Comparison of ENCODE assay signal across 8 mouse cellular contexts in genomic region chr10:128779011-128779795, GRCm38 (mm10). TPM values are rescaled to one million over a fixed set of nuclear protein-coding genes. Genes with fewer than 3 reads are reported as not detected.
A peak's percentile ranks its signal among the peaks of the same experiment; 100 is the strongest.
DNase-seq lines count a peak whose midpoint lies in the region; ATAC-seq and TF ChIP-seq lines count a peak whose summit lies in the region.

No protein-coding gene starts in this region.

- no peaks in the 10 kb centered on the region for H3K27me3 ChIP-seq in C2C12 (ENCODE audit: control insufficient read depth, insufficient read depth, insufficient read length)
- H3K27me3 ChIP-seq in intestine, embryonic 14.5 days (replicated peaks; ENCODE audit: control insufficient read depth, insufficient read depth, low read length) = no peaks in the 10 kb centered on the region
- no peaks in the 10 kb centered on the region for H3K27me3 ChIP-seq in liver, embryonic 15.5 days
- H3K27me3 ChIP-seq in forebrain, postnatal 0 days (ENCODE audit: insufficient read depth, low read length) = no peaks in the 10 kb centered on the region

- ATAC-seq in intestine, embryonic 14.5 days (replicated peaks; ENCODE audit: low FRiP score, low TSS enrichment, low read depth) = peak; percentile 85
- peak; percentile 77 for ATAC-seq in liver, embryonic 15.5 days (ENCODE audit: insufficient read depth)
- ATAC-seq in forebrain, postnatal 0 days = no peak

- H3K4me1 ChIP-seq in intestine, embryonic 14.5 days (replicated peaks; ENCODE audit: control insufficient read depth, insufficient read depth, low read length) = peaks cover 10% of the 10 kb centered on the region
- H3K4me1 ChIP-seq in liver, embryonic 15.5 days (replicated peaks) = peaks cover 11% of the 10 kb centered on the region; the same call in 1 of the 2 replicates
- H3K4me1 ChIP-seq in forebrain, postnatal 0 days (ENCODE audit: insufficient read depth) = no peaks in the 10 kb centered on the region

- WGBS in intestine, embryonic 14.5 days = 25% methylated on average over 8 of the region's 8 CpGs
- 17% methylated on average over 8 of the region's 8 CpGs for WGBS in liver, embryonic 15.5 days (ENCODE audit: insufficient replicate concordance)
- WGBS in forebrain, postnatal 0 days = 39% methylated on average over 8 of the region's 8 CpGs

- TF ChIP-seq CTCF in C2C12 (IDR thresholded peaks at IDR 0.05; ENCODE audit: control insufficient read depth, insufficient read depth, insufficient read length) = no peak
- TF ChIP-seq CTCF in forebrain, postnatal 0 days (IDR thresholded peaks at IDR 0.05; ENCODE audit: low read depth) = no peak

- H3K79me2 ChIP-seq in C2C12 (ENCODE audit: control insufficient read depth, insufficient read depth) = no peaks in the 10 kb centered on the region

- H3K36me3 ChIP-seq in C2C12 (ENCODE audit: control insufficient read depth, insufficient read depth) = no peaks in the 10 kb centered on the region
- no peaks in the 10 kb centered on the region for H3K36me3 ChIP-seq in intestine, embryonic 14.5 days (ENCODE audit: control insufficient read depth, insufficient read depth, low read length)
- no peaks in the 10 kb centered on the region for H3K36me3 ChIP-seq in liver, embryonic 15.5 days (replicated peaks)
- no peaks in the 10 kb centered on the region for H3K36me3 ChIP-seq in forebrain, postnatal 0 days (ENCODE audit: insufficient read depth)

- H3K9ac ChIP-seq in intestine, embryonic 14.5 days (ENCODE audit: low read length) = no peak overlapping the region
- H3K9ac ChIP-seq in liver, embryonic 15.5 days = no peak overlapping the region
- no peak overlapping the region for H3K9ac ChIP-seq in forebrain, postnatal 0 days

- H3K79me3 ChIP-seq in C2C12 (ENCODE audit: low read depth) = no peaks in the 10 kb centered on the region

- H3ac ChIP-seq in C2C12 (ENCODE audit: control insufficient read depth, insufficient read length, low read depth) = no peak overlapping the region

- H3K27ac ChIP-seq in intestine, embryonic 14.5 days (ENCODE audit: low read depth) = peak overlapping the region; percentile 80
- 0 out of 2 replicates have a peak overlapping the region, but pooled peaks have one; percentile 42 for H3K27ac ChIP-seq in liver, embryonic 15.5 days (replicated peaks)
- H3K27ac ChIP-seq in forebrain, postnatal 0 days (ENCODE audit: low read depth, low read length) = no peak overlapping the region

- peak; percentile 81 to 90 for DNase-seq in adrenal gland, postnatal 36 days
- peak; percentile 89 for DNase-seq in gastrocnemius, postnatal 25 days
- peak; percentile 74 for DNase-seq in intestine, embryonic 14.5 days (ENCODE audit: low spot score)
- DNase-seq in ovary, postnatal 36 days (ENCODE audit: low spot score) = peak; percentile 55
- no peak for DNase-seq in frontal cortex, postnatal 36 days (ENCODE audit: low spot score in 2 of 2)
- DNase-seq in forebrain, postnatal 0 days = no peak

- H3K4me3 ChIP-seq in C2C12 (ENCODE audit: insufficient read depth, poor library complexity, severe bottlenecking) = no peak overlapping the region
- H3K4me3 ChIP-seq in intestine, embryonic 14.5 days (ENCODE audit: low read depth, low read length) = no peak overlapping the region
- H3K4me3 ChIP-seq in liver, embryonic 15.5 days (replicated peaks) = no peak overlapping the region
- no peak overlapping the region for H3K4me3 ChIP-seq in forebrain, postnatal 0 days (ENCODE audit: low read depth, low read length)

- no peaks in the 10 kb centered on the region for H3K9me3 ChIP-seq in intestine, embryonic 14.5 days (ENCODE audit: control insufficient read depth, low read length)
- H3K9me3 ChIP-seq in liver, embryonic 15.5 days (replicated peaks) = 0 out of 2 replicates have a peak, but pooled peaks cover 4% of the 10 kb centered on the region
- H3K9me3 ChIP-seq in forebrain, postnatal 0 days (ENCODE audit: low read length) = peaks cover 3% of the 10 kb centered on the region; the same call in 1 of the 2 replicates

- H3K4me2 ChIP-seq in intestine, embryonic 14.5 days (ENCODE audit: low read length) = 0 out of 2 replicates have a peak overlapping the region, but pooled peaks have one; percentile 2
- H3K4me2 ChIP-seq in liver, embryonic 15.5 days = no peak overlapping the region
- H3K4me2 ChIP-seq in forebrain, postnatal 0 days (ENCODE audit: low read depth) = no peak overlapping the region

TF ChIP-seq in C2C12, 6 proteins besides CTCF, POLR2A, EP300 and RAD21:
- TF ChIP-seq FOSL1 (IDR thresholded peaks at IDR 0.05; ENCODE audit: insufficient read depth, low read length, poor library complexity, severe bottlenecking) = peak; percentile 66
- no peak for TF ChIP-seq USF1 (IDR thresholded peaks at IDR 0.05; ENCODE audit: low read depth)
- TF ChIP-seq MYOG (IDR thresholded peaks at IDR 0.05; ENCODE audit: control insufficient read depth, extremely low read depth, insufficient read length) = no peak
- no peak for TF ChIP-seq MYOD1 (IDR thresholded peaks at IDR 0.05; ENCODE audit: control insufficient read depth, insufficient read length, low read depth)
- TF ChIP-seq MAX (IDR thresholded peaks at IDR 0.05) = no peak
- peak; percentile 56 for TF ChIP-seq CEBPB (IDR thresholded peaks at IDR 0.05; ENCODE audit: low read depth)

RNA-seq across cellular contexts. Expression of gene Mmp19, which starts 11.5 kb away (rescaled TPM):
- 1.7 TPM for polyA plus RNA-seq in C2C12 (2012; fragmentation: generic; extraction: Trizol)
- total RNA-seq in adrenal gland, postnatal 36 days (2021) = 10 to 100 TPM; 39.7 to 57.0 TPM
- total RNA-seq in gastrocnemius, postnatal 25 days (2021) = 1 to 10 TPM; 1.7 to 3.6 TPM
- polyA plus RNA-seq in intestine, embryonic 14.5 days (2014; fragmentation: Nextera tagmentation; extraction: Ambion mirVana) = 0.43 and 0.72 TPM in 2 replicates
- 10.5 and 11.3 TPM in 2 replicates for polyA plus RNA-seq in liver, embryonic 15.5 days (2015; fragmentation: Nextera tagmentation; extraction: Ambion mirVana)
- 0.57 and 0.69 TPM in 2 replicates for total RNA-seq in forebrain, postnatal 0 days (2014; rRNA removed)
- polyA plus RNA-seq in forebrain, postnatal 0 days (2015; fragmentation: Nextera tagmentation; extraction: Ambion mirVana) = 0.33 and 0.36 TPM in 2 replicates

RNA-seq across cellular contexts. Expression of gene Dnajc14, which starts 24.7 kb away (rescaled TPM):
- 31.2 TPM for polyA plus RNA-seq in C2C12 (2012; fragmentation: generic; extraction: Trizol)
- 10 to 100 TPM; 60.1 to 77.1 TPM for total RNA-seq in adrenal gland, postnatal 36 days (2021)
- 10 to 100 TPM; 20.7 to 21.5 TPM for total RNA-seq in gastrocnemius, postnatal 25 days (2021)
- polyA plus RNA-seq in intestine, embryonic 14.5 days (2014; fragmentation: Nextera tagmentation; extraction: Ambion mirVana) = 35.5 and 37.7 TPM in 2 replicates
- polyA plus RNA-seq in liver, embryonic 15.5 days (2015; fragmentation: Nextera tagmentation; extraction: Ambion mirVana) = 18.3 and 21.1 TPM in 2 replicates
- total RNA-seq in forebrain, postnatal 0 days (2014; rRNA removed) = 39.6 and 45.7 TPM in 2 replicates
- 30.5 and 38.2 TPM in 2 replicates for polyA plus RNA-seq in forebrain, postnatal 0 days (2015; fragmentation: Nextera tagmentation; extraction: Ambion mirVana)

RNA-seq across cellular contexts. Expression of gene Tmem198b, which starts 25.0 kb away (rescaled TPM):
- 15.1 TPM for polyA plus RNA-seq in C2C12 (2012; fragmentation: generic; extraction: Trizol)
- total RNA-seq in adrenal gland, postnatal 36 days (2021) = 1 to 10 TPM; 7.6 to 8.9 TPM
- total RNA-seq in gastrocnemius, postnatal 25 days (2021) = 1 to 10 TPM; 3.4 to 4.2 TPM
- polyA plus RNA-seq in intestine, embryonic 14.5 days (2014; fragmentation: Nextera tagmentation; extraction: Ambion mirVana) = 13.2 and 16.4 TPM in 2 replicates
- 2.1 and 2.9 TPM in 2 replicates for polyA plus RNA-seq in liver, embryonic 15.5 days (2015; fragmentation: Nextera tagmentation; extraction: Ambion mirVana)
- 9.5 and 12.9 TPM in 2 replicates for total RNA-seq in forebrain, postnatal 0 days (2014; rRNA removed)
- polyA plus RNA-seq in forebrain, postnatal 0 days (2015; fragmentation: Nextera tagmentation; extraction: Ambion mirVana) = 12.9 and 14.6 TPM in 2 replicates

RNA-seq across cellular contexts. Expression of gene Pym1, which starts 31.5 kb away (rescaled TPM):
- polyA plus RNA-seq in C2C12 (2012; fragmentation: generic; extraction: Trizol) = 38.0 TPM
- total RNA-seq in adrenal gland, postnatal 36 days (2021) = 10 to 100 TPM; 20.8 to 21.9 TPM
- 1 to 10 TPM; 9.8 to 10.0 TPM for total RNA-seq in gastrocnemius, postnatal 25 days (2021)
- 34.2 and 38.5 TPM in 2 replicates for polyA plus RNA-seq in intestine, embryonic 14.5 days (2014; fragmentation: Nextera tagmentation; extraction: Ambion mirVana)
- polyA plus RNA-seq in liver, embryonic 15.5 days (2015; fragmentation: Nextera tagmentation; extraction: Ambion mirVana) = 13.3 and 14.8 TPM in 2 replicates
- total RNA-seq in forebrain, postnatal 0 days (2014; rRNA removed) = 67.7 and 68.4 TPM in 2 replicates
- 51.6 and 61.2 TPM in 2 replicates for polyA plus RNA-seq in forebrain, postnatal 0 days (2015; fragmentation: Nextera tagmentation; extraction: Ambion mirVana)

RNA-seq across cellular contexts. Expression of gene Dgka, which starts 34.5 kb away (rescaled TPM):
- polyA plus RNA-seq in C2C12 (2012; fragmentation: generic; extraction: Trizol) = 7.3 TPM
- 10 to 100 TPM; 16.2 to 20.2 TPM for total RNA-seq in adrenal gland, postnatal 36 days (2021)
- total RNA-seq in gastrocnemius, postnatal 25 days (2021) = 1 to 10 TPM; 8.0 to 8.3 TPM
- polyA plus RNA-seq in intestine, embryonic 14.5 days (2014; fragmentation: Nextera tagmentation; extraction: Ambion mirVana) = 5.9 and 7.7 TPM in 2 replicates
- 2.4 and 3.0 TPM in 2 replicates for polyA plus RNA-seq in liver, embryonic 15.5 days (2015; fragmentation: Nextera tagmentation; extraction: Ambion mirVana)
- 5.6 and 7.2 TPM in 2 replicates for total RNA-seq in forebrain, postnatal 0 days (2014; rRNA removed)
- 4.3 and 4.8 TPM in 2 replicates for polyA plus RNA-seq in forebrain, postnatal 0 days (2015; fragmentation: Nextera tagmentation; extraction: Ambion mirVana)

Comparison
In these comparisons a context has a peak if more than half of its experiments do, and no peak if none do; other contexts are left out.
1. DNase-seq: peak in adrenal gland, postnatal 36 days (2 of 2), gastrocnemius, postnatal 25 days (single experiment), intestine, embryonic 14.5 days (single experiment) and ovary, postnatal 36 days (single experiment); none in frontal cortex, postnatal 36 days (0 of 2) and forebrain, postnatal 0 days (single experiment).